ENCODE assay signal across 9 mouse cellular contexts in genomic region chr8:80937814-80938650, GRCm38 (mm10). TPM values are rescaled to one million over a fixed set of nuclear protein-coding genes. Genes with fewer than 3 reads are reported as not detected.
A peak's percentile ranks its signal among the peaks of the same experiment; 100 is the strongest.
DNase-seq lines count a peak whose midpoint lies in the region.
"Had no signal": no experiment of that assay in that cellular context is flagged by ENCODE, and none has a peak within 500 bp of the region (broad histone marks: within the 10 kb centered on the region; RNA-seq: fewer than 3 reads in every experiment).

No protein-coding gene starts in this region.

- intact Hi-C loops in gastrocnemius, postnatal 14 days (cut with DNase I; ENCODE audit: low total_unique reads): no loop called here
- intact Hi-C loops in heart, postnatal 14 days (cut with DNase I): no loop called here

- peak; percentile 14 to 22 for DNase-seq in kidney, postnatal 36 days
- no peak for DNase-seq in kidney, adult 11 months
- DNase-seq in gastrocnemius, postnatal 14 days: peak; percentile 28
- DNase-seq in heart, postnatal 14 days: peak; percentile 25 to 50
- DNase-seq in mesoderm, embryonic 11.5 days (ENCODE audit: low read depth, low spot score): peak; percentile 30
- DNase-seq in urinary bladder, adult 2 months (ENCODE audit: low spot score): no peak
- no peak for DNase-seq in frontal cortex, postnatal 10 days (ENCODE audit: low spot score in 2 of 2)
- no peak for DNase-seq in yolk sac, embryonic 10.5 days (ENCODE audit: low spot score)
- DNase-seq: thymus, adult 18-20 months had no signal

RNA-seq across cellular contexts. Expression of gene Gab1, which starts 57.7 kb away (rescaled TPM):
- 10 to 100 TPM; 12.7 to 15.2 TPM for total RNA-seq in gastrocnemius, postnatal 14 days (2021)
- 10 to 100 TPM; 35.5 to 40.0 TPM for total RNA-seq in heart, postnatal 14 days (2021)
- 23.9 and 28.0 TPM in 2 replicates for polyA plus RNA-seq in urinary bladder, adult 2 months (2012; rRNA removed)

Comparison
In these comparisons a context has a peak if more than half of its experiments do, and no peak if none do; other contexts are left out.
1. DNase-seq: peak in kidney, postnatal 36 days (2 of 2), gastrocnemius, postnatal 14 days (single experiment), heart, postnatal 14 days (2 of 2) and mesoderm, embryonic 11.5 days (single experiment); none in kidney, adult 11 months (single experiment), urinary bladder, adult 2 months (single experiment), frontal cortex, postnatal 10 days (0 of 2) and yolk sac, embryonic 10.5 days (single experiment).